Mouse (Mus musculus) heart, embryonic 14.5 days (tissue): ENCODE results near the gene Hivep3. TPM values are rescaled to one million over a fixed set of nuclear protein-coding genes. Genes with fewer than 3 reads are reported as not detected.

Experiments
- ATAC-seq: fragments of 200-750 bp; cut with Nextera tagmentation; 2 replicates; pipeline ENCODE4 v1.8.0; 2017; ENCODE audit warnings: low read depth, moderate TSS enrichment; ENCODE audit not compliant: insufficient number of reproducible peaks, insufficient read depth, low FRiP score
- H3K27ac ChIP-seq, 2 experiments: fragments of 200-500 bp in 1 of 2; fragments of 300-500 bp in 1 of 2; sonication (generic) in 1 of 2; replicated peaks in 1 of 2; 2 replicates each; pipeline ENCODE4 v1.5.1; 2012 to 2014; ENCODE audit warnings: low read depth in 2 of 2, low read length in 2 of 2, control low read depth in 1 of 2, mild to moderate bottlenecking in 1 of 2, mixed read lengths in 1 of 2; ENCODE audit not compliant: control insufficient read depth in 1 of 2, insufficient read depth in 1 of 2
- H3K27me3 ChIP-seq: fragments of 300-500 bp; sonication (generic); 2 replicates; pipeline ENCODE4 v1.6.1; 2014; ENCODE audit warnings: mild to moderate bottlenecking, low read length, control low read depth; ENCODE audit not compliant: control insufficient read depth, insufficient read depth
- H3K36me3 ChIP-seq: fragments of 300-500 bp; sonication (generic); 2 replicates; pipeline ENCODE4 v1.6.1; 2014; ENCODE audit warnings: mild to moderate bottlenecking, control low read depth, low read length, mixed read lengths; ENCODE audit not compliant: control insufficient read depth, insufficient read depth
- H3K4me1 ChIP-seq, 2 experiments: fragments of 200-500 bp in 1 of 2; fragments of 300-500 bp in 1 of 2; sonication (generic) in 1 of 2; 2 replicates each; pipeline ENCODE4 v1.6.1; 2012 to 2014; ENCODE audit warnings: low read length in 2 of 2, control low read depth in 1 of 2, mixed read lengths in 1 of 2; ENCODE audit not compliant: control insufficient read depth in 2 of 2, insufficient read depth in 2 of 2
- H3K4me2 ChIP-seq: fragments of 300-500 bp; sonication (generic); 2 replicates; pipeline ENCODE4 v1.6.1; 2014; ENCODE audit warnings: mild to moderate bottlenecking, low read length
- H3K4me3 ChIP-seq, 2 experiments: fragments of 200-500 bp in 1 of 2; fragments of 300-500 bp in 1 of 2; sonication (generic) in 1 of 2; 2 replicates each; pipeline ENCODE4 v1.5.1; 2012 to 2014; ENCODE audit warnings: low read length in 2 of 2, mild to moderate bottlenecking in 2 of 2, control low read depth in 1 of 2, low read depth in 1 of 2, moderate library complexity in 1 of 2; ENCODE audit not compliant: control insufficient read depth in 1 of 2, insufficient read depth in 1 of 2
- H3K9ac ChIP-seq: fragments of 300-500 bp; sonication (generic); 2 replicates; pipeline ENCODE4 v1.6.1; 2014; ENCODE audit warnings: mild to moderate bottlenecking, low read length
- H3K9me3 ChIP-seq: fragments of 300-500 bp; sonication (generic); 2 replicates; pipeline ENCODE4 v1.6.1; 2016; ENCODE audit warnings: low read length, control low read depth; ENCODE audit not compliant: control insufficient read depth
- WGBS: fragments of 180-500 bp; shearing (Covaris S2); extraction: QIAGEN DNeasy Blood & Tissue Kit; methylation state at CpG from one replicate; pipeline ENCODE4 v1.1.7; 2014; 5-methylcytosine and 5-hydroxymethylcytosine counted together
- polyA plus RNA-seq: library from polyadenylated mRNA; unstranded; fragments of >200 nt; fragmentation: Nextera tagmentation; extraction: Ambion mirVana; gene quantifications from 2 replicates; pipeline ENCODE4 v1.2.1, GENCODE M21; 2014

The Hivep3 gene
- polyA plus RNA-seq, 1 experiment from 2014 or later, result 6.8 TPM

DNA sequence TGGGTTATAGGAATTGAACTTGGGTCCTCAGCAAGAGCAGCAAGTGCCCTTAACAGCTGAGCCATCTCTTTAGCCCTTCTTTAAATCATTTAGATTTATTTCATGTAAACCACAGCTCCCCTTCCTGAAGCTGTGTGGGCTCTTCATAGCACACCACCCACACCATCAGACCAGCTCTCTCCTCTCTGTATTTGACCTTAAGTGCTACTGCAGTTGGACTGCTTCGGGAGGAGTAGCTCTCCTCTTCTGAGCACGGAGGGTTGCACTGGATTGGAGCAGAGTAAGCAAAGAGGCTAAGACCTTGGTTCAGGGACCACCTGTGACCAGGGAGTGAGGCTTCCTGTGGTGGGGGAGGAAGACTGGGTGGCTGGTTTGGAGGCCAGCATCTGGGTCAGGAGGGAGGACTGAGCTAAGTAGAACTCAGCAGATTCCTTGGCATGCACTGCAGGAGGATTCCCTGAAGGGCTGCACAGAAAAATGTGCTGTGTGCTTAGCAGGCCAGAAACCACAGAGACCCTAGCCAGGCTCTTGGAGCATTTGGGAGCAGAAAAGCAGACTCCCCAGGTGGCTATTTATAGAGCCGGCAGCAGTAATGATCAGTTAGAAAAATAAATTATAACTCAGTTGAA lies 132.4 kb downstream of the Hivep3 start:
- Histone ChIP-seq H3K9me3 (no peaks in the 10 kb centered on the region), H3K36me3 (no peaks in the 10 kb centered on the region), H3K4me2 (no peak overlapping the region), H3K27ac (no peak overlapping the region), H3K9ac (no peak overlapping the region), H3K4me1 (peaks cover 0 to 2% of the 10 kb centered on the region in 2 experiments; a peak in 2 of 4 replicates), H3K4me3 (no peak overlapping the region), H3K27me3 (no peaks in the 10 kb centered on the region)
- ATAC-seq, result no peak
- WGBS, result 46% methylated on average over 3 of the region's 3 CpGs

DNA sequence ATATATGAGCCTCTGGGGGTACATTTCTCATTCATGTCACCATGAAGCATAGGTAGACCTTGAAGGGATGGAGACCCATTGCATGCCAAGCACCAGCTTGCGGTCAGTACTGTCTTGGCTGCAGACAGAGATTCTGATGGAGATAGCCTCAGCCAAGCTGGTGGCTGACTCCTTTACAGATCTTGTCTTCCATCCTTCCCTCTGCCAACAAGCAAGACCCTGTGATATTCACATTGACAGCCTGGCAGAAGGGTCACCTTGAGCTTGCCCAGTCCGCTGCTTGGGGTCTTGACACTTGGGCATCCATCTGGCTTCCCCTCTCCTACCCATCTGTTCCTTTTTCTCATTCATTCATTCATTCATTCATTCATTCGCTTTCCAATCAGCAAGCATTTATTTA lies 133.5 kb downstream of the Hivep3 start:
- Histone ChIP-seq H3K9ac (no peak overlapping the region), H3K4me2 (no peak overlapping the region), H3K4me1 (peaks cover 0 to 2% of the 10 kb centered on the region in 2 experiments; a peak in 2 of 4 replicates), H3K27ac (no peak overlapping the region), H3K36me3 (no peaks in the 10 kb centered on the region), H3K4me3 (no peak overlapping the region), H3K9me3 (no peaks in the 10 kb centered on the region), H3K27me3 (no peaks in the 10 kb centered on the region)
- 92% methylated on average over 3 of the region's 3 CpGs for WGBS
- ATAC-seq, result no peak

DNA sequence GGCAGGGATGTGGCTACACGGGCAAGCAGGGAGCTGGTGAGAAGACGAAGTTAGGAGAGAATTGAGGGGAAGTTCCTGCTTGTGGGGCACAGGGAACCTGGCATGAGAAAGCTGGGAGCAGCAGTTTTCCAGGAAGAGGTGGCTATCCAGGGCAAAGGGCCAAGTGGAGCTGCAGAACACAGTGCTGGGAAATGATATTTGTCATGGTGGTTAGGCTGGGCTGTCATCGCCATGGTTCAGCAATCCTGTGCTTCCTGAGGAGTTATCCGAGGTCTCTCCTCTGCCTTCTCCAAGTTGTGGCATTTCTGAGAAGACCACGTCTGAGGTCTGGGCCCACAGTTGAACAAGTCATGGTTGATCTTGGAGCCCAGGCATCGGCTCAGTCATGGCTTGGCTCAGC lies 136.8 kb downstream of the Hivep3 start:
- no peaks in the 10 kb centered on the region for H3K36me3 ChIP-seq
- no peaks in the 10 kb centered on the region for H3K9me3 ChIP-seq
- H3K9ac ChIP-seq, result no peak overlapping the region
- H3K4me2 ChIP-seq, result no peak overlapping the region
- H3K27ac ChIP-seq, result no peak overlapping the region
- ATAC-seq, result no peak
- no peak overlapping the region for H3K4me3 ChIP-seq
- no peaks in the 10 kb centered on the region for H3K27me3 ChIP-seq
- peaks cover 0 to 2% of the 10 kb centered on the region in 2 experiments; a peak in 2 of 4 replicates for H3K4me1 ChIP-seq
- 65% methylated on average over 6 of the region's 6 CpGs for WGBS

DNA sequence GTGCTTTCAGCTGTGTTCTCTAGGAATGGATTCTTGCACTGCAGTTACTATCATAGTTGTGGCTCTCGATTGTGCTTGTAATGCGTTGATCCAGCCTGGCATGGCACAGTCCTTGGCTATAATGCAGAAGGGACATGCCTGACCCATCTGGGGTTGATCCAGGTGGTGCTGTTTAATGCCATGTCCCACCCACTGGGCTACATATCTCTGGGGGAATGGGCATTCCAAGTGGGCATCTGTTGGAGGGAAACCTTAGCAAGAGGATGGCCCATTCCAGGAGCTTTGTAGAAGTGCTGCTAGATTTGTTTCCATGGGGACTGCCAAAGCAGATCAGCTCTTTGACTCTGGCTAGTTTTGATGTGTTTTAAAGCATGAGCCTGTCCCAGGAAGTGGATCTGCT lies 137.9 kb downstream of the Hivep3 start:
- 81% methylated on average over 2 of the region's 2 CpGs for WGBS
- H3K9me3 ChIP-seq, result no peaks in the 10 kb centered on the region
- H3K9ac ChIP-seq, result no peak overlapping the region
- no peaks in the 10 kb centered on the region for H3K27me3 ChIP-seq
- no peak for ATAC-seq
- no peak overlapping the region for H3K4me2 ChIP-seq
- H3K4me3 ChIP-seq, result no peak overlapping the region
- H3K4me1 ChIP-seq, result no peaks in the 10 kb centered on the region
- H3K36me3 ChIP-seq, result no peaks in the 10 kb centered on the region
- no peak overlapping the region for H3K27ac ChIP-seq

DNA sequence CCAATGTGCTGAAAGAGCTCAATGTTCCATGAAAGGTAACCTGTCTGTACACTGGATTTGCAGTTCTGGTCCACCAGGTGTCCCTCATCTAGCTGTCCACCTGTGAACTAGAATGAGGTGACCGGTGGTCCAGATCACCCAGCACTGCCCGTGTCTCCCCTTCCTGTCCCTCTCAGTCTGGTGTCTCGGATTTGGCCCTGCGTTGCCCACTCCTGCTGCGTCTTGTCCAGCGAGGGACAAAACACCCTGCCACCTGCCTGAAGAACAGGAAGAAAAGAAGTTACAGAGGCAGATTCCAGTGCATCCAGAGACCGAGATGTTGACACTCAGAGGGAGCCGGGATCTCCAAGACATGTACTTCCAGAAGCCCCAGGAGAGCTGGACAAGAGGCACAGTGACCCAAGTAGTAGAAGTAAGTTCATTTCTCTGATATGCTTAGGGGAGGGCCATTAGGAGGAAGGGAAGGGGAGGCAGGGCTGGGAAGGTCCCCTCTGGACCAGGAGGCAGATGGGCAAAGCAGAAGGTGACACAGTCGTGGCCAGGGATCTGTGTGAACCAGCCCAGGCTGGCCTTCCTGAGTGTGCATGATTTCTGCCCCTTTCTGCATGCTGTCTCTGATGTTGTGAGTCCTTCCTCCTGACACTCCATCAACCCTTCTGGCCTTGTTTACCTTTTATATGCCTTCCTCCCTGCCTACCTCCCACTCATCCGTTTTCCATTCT lies 138.4 kb downstream of the Hivep3 start:
- 86% methylated on average over 10 of the region's 10 CpGs for WGBS
- Histone ChIP-seq H3K4me3 (no peak overlapping the region), H3K9ac (no peak overlapping the region), H3K9me3 (no peaks in the 10 kb centered on the region), H3K4me2 (no peak overlapping the region), H3K4me1 (no peaks in the 10 kb centered on the region), H3K27me3 (no peaks in the 10 kb centered on the region), H3K27ac (no peak overlapping the region), H3K36me3 (no peaks in the 10 kb centered on the region)
- ATAC-seq, result no peak

DNA sequence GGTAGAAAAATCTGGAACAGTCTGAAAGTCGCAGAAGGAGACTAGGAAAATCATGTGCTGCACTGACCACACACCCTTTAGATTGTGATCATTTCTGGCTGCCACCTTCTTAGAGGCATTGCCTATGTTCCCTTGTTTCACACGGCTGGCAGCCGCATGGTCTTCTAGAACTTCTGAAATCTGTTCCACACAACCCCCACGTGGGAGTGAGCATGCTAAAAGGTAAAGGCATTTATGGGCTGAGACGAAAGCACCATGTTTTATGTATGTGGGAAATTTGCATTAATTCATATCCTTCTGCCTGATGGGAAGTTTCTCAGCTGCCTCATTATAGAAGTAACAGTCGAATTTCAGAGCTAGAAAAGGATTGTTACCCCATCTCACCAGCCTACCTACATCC lies 140.4 kb downstream of the Hivep3 start:
- Histone ChIP-seq H3K36me3 (no peaks in the 10 kb centered on the region), H3K4me1 (no peaks in the 10 kb centered on the region), H3K9ac (no peak overlapping the region), H3K9me3 (no peaks in the 10 kb centered on the region), H3K4me3 (no peak overlapping the region), H3K27ac (no peak overlapping the region), H3K27me3 (no peaks in the 10 kb centered on the region), H3K4me2 (no peak overlapping the region)
- no peak for ATAC-seq
- 72% methylated on average over 6 of the region's 6 CpGs for WGBS

- Histone ChIP-seq H3K4me2 (no peak overlapping the region), H3K9ac (no peak overlapping the region), H3K27me3 (no peaks in the 10 kb centered on the region), H3K36me3 (no peaks in the 10 kb centered on the region), H3K27ac (no peak overlapping the region), H3K9me3 (no peaks in the 10 kb centered on the region), H3K4me3 (no peak overlapping the region), H3K4me1 (no peaks in the 10 kb centered on the region)
- no peak for ATAC-seq
- 83% methylated on average over 2 of the region's 2 CpGs for WGBS
These were observed 142.0 kb downstream of the Hivep3 start for GRCm38 (mm10) chr4:119875592-119875991.
